Mouse (Mus musculus) MEL (cell line): ENCODE measurements around the gene Endou. TPM values are rescaled to one million over a fixed set of nuclear protein-coding genes. Genes with fewer than 3 reads are reported as not detected.

Experiments
- DNase-seq: peaks from one replicate; pipeline ENCODE4 v3.0.0; 2011; ENCODE audit warnings: low read depth, low spot score
- H3K27ac ChIP-seq: 2 replicates; pipeline ENCODE4 v1.5.1; 2012; ENCODE audit warnings: low read depth, mild to moderate bottlenecking, control low read depth, low read length, moderate library complexity; ENCODE audit not compliant: control insufficient read depth
- H3K27me3 ChIP-seq, 2 experiments: fragments of 150-350 bp in 1 of 2; sonication (generic) in 1 of 2; 2 replicates each; pipeline ENCODE4 v1.6.1; 2012; ENCODE audit warnings: low read length in 2 of 2, mild to moderate bottlenecking in 2 of 2, improper control_type of control experiment in 1 of 2, moderate library complexity in 1 of 2; ENCODE audit not compliant: insufficient read depth in 2 of 2, control insufficient read depth in 1 of 2
- H3K36me3 ChIP-seq, 2 experiments: 2 replicates each; pipeline ENCODE4 v1.6.1; 2012 to 2014; ENCODE audit warnings: low read length in 2 of 2, improper control_type of control experiment in 1 of 2, inconsistent platforms in 1 of 2, mild to moderate bottlenecking in 1 of 2; ENCODE audit not compliant: insufficient read depth in 2 of 2, control insufficient read depth in 1 of 2
- H3K4me1 ChIP-seq, 2 experiments: fragments of 150-350 bp in 1 of 2; sonication (generic) in 1 of 2; 2 replicates each; pipeline ENCODE4 v1.6.1; 2012; ENCODE audit warnings: low read length in 2 of 2, improper control_type of control experiment in 1 of 2, mild to moderate bottlenecking in 1 of 2; ENCODE audit not compliant: insufficient read depth in 2 of 2, control insufficient read depth in 1 of 2
- H3K4me3 ChIP-seq, 2 experiments: fragments of 150-350 bp in 1 of 2; sonication (generic) in 1 of 2; 2 replicates each; pipeline ENCODE4 v1.5.1; 2012; ENCODE audit warnings: low read depth in 2 of 2, low read length in 2 of 2, mild to moderate bottlenecking in 2 of 2, moderate library complexity in 2 of 2, control low read depth in 1 of 2, improper control_type of control experiment in 1 of 2; ENCODE audit not compliant: control insufficient read depth in 1 of 2, insufficient read depth in 1 of 2
- H3K79me2 ChIP-seq: 2 replicates; pipeline ENCODE4 v1.6.1; 2012; ENCODE audit warnings: mild to moderate bottlenecking, low read length, moderate library complexity; ENCODE audit not compliant: control insufficient read depth, poor library complexity, insufficient read depth
- H3K9ac ChIP-seq: 2 replicates; pipeline ENCODE4 v1.6.1; 2012; ENCODE audit warnings: low read depth, mild to moderate bottlenecking, control low read depth, low read length, moderate library complexity; ENCODE audit not compliant: control insufficient read depth, poor library complexity, severe bottlenecking
- H3K9me3 ChIP-seq: fragments of 150-350 bp; sonication (generic); replicated peaks from 2 replicates; pipeline ENCODE4 v1.6.1; 2012; ENCODE audit warnings: mild to moderate bottlenecking, low read length, improper control_type of control experiment, moderate library complexity; ENCODE audit not compliant: insufficient read depth
- BHLHE40 ChIP-seq: IDR thresholded peaks from 2 replicates; pipeline ENCODE4 v1.6.1; 2012; ENCODE audit warnings: low read depth, mild to moderate bottlenecking, inconsistent platforms, low read length, improper control_type of control experiment, borderline replicate concordance
- CHD1 ChIP-seq: IDR thresholded peaks from 2 replicates; pipeline ENCODE4 v1.6.1; 2012; ENCODE audit warnings: low read depth, mild to moderate bottlenecking, inconsistent platforms, low read length, improper control_type of control experiment
- CHD2 ChIP-seq: IDR thresholded peaks from 2 replicates; pipeline ENCODE4 v1.6.1; 2011; ENCODE audit warnings: low read length, improper control_type of control experiment
- CTCF ChIP-seq, 3 experiments: IDR thresholded peaks in 2 of 3; conservative IDR thresholded peaks in 1 of 3; 2 replicates each; pipeline ENCODE4 v1.5.1; 2011 to 2012; ENCODE audit warnings: low read length in 3 of 3, low read depth in 2 of 3, mild to moderate bottlenecking in 2 of 3, improper control_type of control experiment in 1 of 3, inconsistent platforms in 1 of 3, mixed read lengths in 1 of 3, moderate library complexity in 1 of 3; ENCODE audit not compliant: control insufficient read depth in 1 of 3, insufficient read depth in 1 of 3, poor library complexity in 1 of 3, severe bottlenecking in 1 of 3
- ELF1 ChIP-seq: IDR thresholded peaks from 2 replicates; pipeline ENCODE4 v1.6.1; 2014; ENCODE audit warnings: low read depth, mild to moderate bottlenecking, inconsistent platforms, low read length, improper control_type of control experiment, moderate library complexity
- EP300 ChIP-seq, 2 experiments: IDR thresholded peaks; 2 replicates each; pipeline ENCODE4 v1.6.1; 2011; ENCODE audit warnings: improper control_type of control experiment in 2 of 2, low read length in 2 of 2, low read depth in 1 of 2, mild to moderate bottlenecking in 1 of 2
- HCFC1 ChIP-seq: IDR thresholded peaks from 2 replicates; pipeline ENCODE4 v1.6.1; 2012; ENCODE audit warnings: low read depth, mild to moderate bottlenecking, inconsistent platforms, low read length, improper control_type of control experiment, moderate library complexity
- JUND ChIP-seq: IDR thresholded peaks from 2 replicates; pipeline ENCODE4 v1.6.1; 2011; ENCODE audit warnings: low read depth, mild to moderate bottlenecking, improper control_type of control experiment, low read length
- MAFK ChIP-seq: IDR thresholded peaks from 2 replicates; pipeline ENCODE4 v1.6.1; 2011; ENCODE audit warnings: low read depth, mild to moderate bottlenecking, low read length, improper control_type of control experiment, borderline replicate concordance
- MYC ChIP-seq: IDR thresholded peaks from 2 replicates; pipeline ENCODE4 v1.6.1; 2011; ENCODE audit warnings: low read depth, mild to moderate bottlenecking, low read length, improper control_type of control experiment, moderate library complexity
- NELFE ChIP-seq: IDR thresholded peaks from 2 replicates; pipeline ENCODE4 v1.6.1; 2011; ENCODE audit warnings: low read depth, low read length, improper control_type of control experiment
- RAD21 ChIP-seq: IDR thresholded peaks from 2 replicates; pipeline ENCODE4 v1.6.1; 2011; ENCODE audit warnings: mild to moderate bottlenecking, low read depth, low read length, improper control_type of control experiment
- RCOR1 ChIP-seq: IDR thresholded peaks from 2 replicates; pipeline ENCODE4 v1.6.1; 2012; ENCODE audit warnings: low read depth, mild to moderate bottlenecking, inconsistent platforms, low read length, improper control_type of control experiment
- SIN3A ChIP-seq: IDR thresholded peaks from 2 replicates; pipeline ENCODE4 v1.6.1; 2012; ENCODE audit warnings: low read length, improper control_type of control experiment, inconsistent platforms
- UBTF ChIP-seq: IDR thresholded peaks from 2 replicates; pipeline ENCODE4 v1.6.1; 2012; ENCODE audit warnings: low read depth, mild to moderate bottlenecking, inconsistent platforms, low read length, improper control_type of control experiment, moderate library complexity, borderline replicate concordance; ENCODE audit not compliant: insufficient read depth
- USF1 ChIP-seq: IDR thresholded peaks from 2 replicates; pipeline ENCODE4 v1.6.1; 2014; ENCODE audit warnings: low read depth, mild to moderate bottlenecking, inconsistent platforms, low read length, improper control_type of control experiment, moderate library complexity
- ZC3H11A ChIP-seq: IDR thresholded peaks from 2 replicates; pipeline ENCODE4 v1.6.1; 2012; ENCODE audit warnings: low read depth, mild to moderate bottlenecking, inconsistent platforms, low read length, improper control_type of control experiment
- ZKSCAN1 ChIP-seq: IDR thresholded peaks from 2 replicates; pipeline ENCODE4 v1.6.1; 2012; ENCODE audit warnings: low read depth, mild to moderate bottlenecking, inconsistent platforms, low read length, improper control_type of control experiment, moderate library complexity
- ZNF384 ChIP-seq: IDR thresholded peaks from 2 replicates; pipeline ENCODE4 v1.6.1; 2012; ENCODE audit warnings: low read depth, mild to moderate bottlenecking, inconsistent platforms, low read length, improper control_type of control experiment
- polyA plus RNA-seq, 2 experiments: library from polyadenylated mRNA; stranded (reverse) in 1 of 2; unstranded in 1 of 2; fragments of >175 nt in 1 of 2; fragments of >200 nt in 1 of 2; gene quantifications; 2 replicates each; pipeline versions ENCODE4 v1.2.1 to v1.2.4; 2012; ENCODE audit warnings: low replicate concordance in 2 of 2, low read depth in 1 of 2; ENCODE audit not compliant: insufficient read length in 2 of 2, insufficient read depth in 1 of 2, missing spikeins in 1 of 2
- total RNA-seq: library from RNA; depleted of rRNA; stranded (reverse); fragments of 300-350 nt; gene quantifications from 2 replicates; pipeline ENCODE4 v1.2.3, GENCODE M21; 2012

Gene Endou
- total and polyA plus RNA-seq, 3 experiments: 0.08 to 0.10 TPM; not detected in 1

GRCm38 (mm10) chr15:97720026-97720675 lies 11.0 kb downstream of the Endou start:
- Histone ChIP-seq H3K27ac (no peak overlapping the region), H3K4me1 (peaks cover 4 to 19% of the 10 kb centered on the region in 2 experiments; a peak in 3 of 4 replicates), H3K9me3 (no peaks in the 10 kb centered on the region), H3K27me3 (peaks cover 10 to 14% of the 10 kb centered on the region in 2 experiments), H3K9ac (no peak overlapping the region), H3K36me3 (peaks cover 0 to 20% of the 10 kb centered on the region in 2 experiments; a peak in 2 of 4 replicates), H3K4me3 (no peak overlapping the region), H3K79me2 (no peaks in the 10 kb centered on the region)
- no peak for DNase-seq
- TF ChIP-seq ELF1 (no peak), ZC3H11A (no peak), JUND (no peak), ZNF384 (no peak), HCFC1 (no peak), BHLHE40 (no peak), ZKSCAN1 (no peak), EP300 (IDR thresholded peaks at IDR 0.05; ENCODE audit: low read depth in 1 of 2, low read length in 2 of 2) (no peak), SIN3A (no peak), UBTF (no peak), CTCF (IDR thresholded peaks at IDR 0.05 in 2 of 3, conservative IDR thresholded peaks at IDR 0.05 in 1 of 3; ENCODE audit: control insufficient read depth in 1 of 3, insufficient read depth in 1 of 3, low read depth in 2 of 3, low read length in 3 of 3, poor library complexity in 1 of 3, severe bottlenecking in 1 of 3) (no peak), MYC (no peak), CHD1 (no peak), RCOR1 (no peak), RAD21 (no peak), USF1 (no peak)

- peaks cover 0 to 24% of the 10 kb centered on the region in 2 experiments; a peak in 2 of 4 replicates for H3K36me3 ChIP-seq
- no peaks in the 10 kb centered on the region for H3K79me2 ChIP-seq
- no peaks in the 10 kb centered on the region for H3K9me3 ChIP-seq
- peaks cover 8 to 9% of the 10 kb centered on the region in 2 experiments; a peak in 3 of 4 replicates for H3K27me3 ChIP-seq
- H3K27ac ChIP-seq: no peak overlapping the region
- H3K4me1 ChIP-seq: peaks cover 7 to 24% of the 10 kb centered on the region in 2 experiments
- TF ChIP-seq MAFK: no peak
- no peak for TF ChIP-seq CHD2
- TF ChIP-seq CTCF (IDR thresholded peaks at IDR 0.05 in 2 of 3, conservative IDR thresholded peaks at IDR 0.05 in 1 of 3; ENCODE audit: control insufficient read depth in 1 of 3, insufficient read depth in 1 of 3, low read depth in 2 of 3, low read length in 3 of 3, poor library complexity in 1 of 3, severe bottlenecking in 1 of 3): no peak
- no peak for TF ChIP-seq NELFE
- no peak overlapping the region for H3K9ac ChIP-seq
- no peak for DNase-seq
- no peak overlapping the region for H3K4me3 ChIP-seq
These were observed 11.6 kb downstream of the Endou start for GRCm38 (mm10) chr15:97719494-97719893.
